Mouse (Mus musculus) lung, postnatal 0 days (tissue): Measurements from ENCODE around the gene Serpina3c. TPM values are rescaled to one million over a fixed set of nuclear protein-coding genes. Genes with fewer than 3 reads are reported as not detected.
"Not testable (repeated sequence)": the region's sequence is repeated elsewhere in the genome, so short reads cannot be mapped to it uniquely, and the experiment has no call there.

ENCODE experiments used
- ATAC-seq: fragments of 200-750 bp; cut with Nextera tagmentation; 2 replicates; pipeline ENCODE4 v1.8.0; 2017; ENCODE audit warnings: moderate library complexity
- DNase-seq: peaks from one replicate; pipeline ENCODE4 v3.0.0-alpha.2; 2016; ENCODE audit warnings: low spot score
- H3K27ac ChIP-seq: fragments of 300-500 bp; sonication (generic); 2 replicates; pipeline ENCODE4 v1.5.1; 2014; ENCODE audit warnings: antibody characterized with exemption, mild to moderate bottlenecking, low read length, mixed read lengths
- H3K27me3 ChIP-seq: fragments of 300-500 bp; sonication (generic); replicated peaks from 2 replicates; pipeline ENCODE4 v1.6.1; 2014; ENCODE audit warnings: low read length, mixed read lengths; ENCODE audit not compliant: insufficient read depth
- H3K36me3 ChIP-seq: fragments of 300-500 bp; sonication (generic); 2 replicates; pipeline ENCODE4 v1.6.1; 2014; ENCODE audit warnings: low read length, mixed read lengths; ENCODE audit not compliant: insufficient read depth
- H3K4me1 ChIP-seq: fragments of 300-500 bp; sonication (generic); 2 replicates; pipeline ENCODE4 v1.6.1; 2014; ENCODE audit warnings: antibody characterized with exemption, low read depth, low read length, mixed read lengths; ENCODE audit not compliant: insufficient read depth
- H3K4me2 ChIP-seq: fragments of 300-500 bp; sonication (generic); replicated peaks from 2 replicates; pipeline ENCODE4 v1.6.1; 2014; ENCODE audit warnings: low read depth, mild to moderate bottlenecking, low read length, moderate library complexity, mixed read lengths
- H3K4me3 ChIP-seq: fragments of 300-500 bp; sonication (generic); 2 replicates; pipeline ENCODE4 v1.5.1; 2014; ENCODE audit warnings: low read depth, low read length
- H3K9ac ChIP-seq: fragments of 300-500 bp; sonication (generic); replicated peaks from 2 replicates; pipeline ENCODE4 v1.6.1; 2014; ENCODE audit warnings: low read depth, mild to moderate bottlenecking
- H3K9me3 ChIP-seq: fragments of 300-500 bp; sonication (generic); 2 replicates; pipeline ENCODE4 v1.6.1; 2016; ENCODE audit warnings: low read length, mixed read lengths
- CTCF ChIP-seq: IDR thresholded peaks from 2 replicates; pipeline ENCODE4 v1.5.1; 2016; ENCODE audit warnings: antibody characterized with exemption, mild to moderate bottlenecking
- EP300 ChIP-seq: IDR thresholded peaks from 2 replicates; pipeline ENCODE4 v1.6.1; 2016; ENCODE audit warnings: antibody characterized with exemption, mild to moderate bottlenecking, control low read depth
- WGBS: fragments of 180-500 bp; shearing (Covaris S2); extraction: QIAGEN DNeasy Blood & Tissue Kit; methylation state at CpG from one replicate; pipeline ENCODE4 v1.1.7; 2014; 5-methylcytosine and 5-hydroxymethylcytosine counted together
- polyA plus RNA-seq: library from polyadenylated mRNA; unstranded; fragments of >200 nt; fragmentation: Nextera tagmentation; extraction: Ambion mirVana; gene quantifications from 2 replicates; pipeline ENCODE4 v1.2.1, GENCODE M21; 2015

Gene Serpina3c
- polyA plus RNA-seq, 1 experiment from 2014 or later: 5.6 TPM

GRCm38 (mm10) chr12:104123097-104123496 is 30.6 kb downstream of the Serpina3c start:
- no peak overlapping the region for H3K4me2 ChIP-seq
- TF ChIP-seq EP300 (no peak), CTCF (no peak)
- WGBS: 76% methylated on average over 1 of the region's 1 CpGs
- DNase-seq (no peak), ATAC-seq (no peak)
- no peaks in the 10 kb centered on the region for H3K4me1 ChIP-seq
- H3K27me3 ChIP-seq: no peaks in the 10 kb centered on the region
- H3K4me3 ChIP-seq: no peak overlapping the region
- no peak overlapping the region for H3K27ac ChIP-seq
- no peaks in the 10 kb centered on the region for H3K36me3 ChIP-seq
- no peak overlapping the region for H3K9ac ChIP-seq
- no peaks in the 10 kb centered on the region for H3K9me3 ChIP-seq

GRCm38 (mm10) chr12:104114921-104115579 is 38.6 kb downstream of the Serpina3c start:
- no peaks in the 10 kb centered on the region for H3K36me3 ChIP-seq
- no peak overlapping the region for H3K27ac ChIP-seq
- H3K9me3 ChIP-seq: no peaks in the 10 kb centered on the region
- ATAC-seq (no peak), DNase-seq (no peak)
- 25% methylated on average over 3 of the region's 3 CpGs for WGBS
- no peak for TF ChIP-seq CTCF
- TF ChIP-seq EP300: no peak
- H3K27me3 ChIP-seq: no peaks in the 10 kb centered on the region
- H3K4me2 ChIP-seq: no peak overlapping the region
- H3K9ac ChIP-seq: no peak overlapping the region
- H3K4me3 ChIP-seq: no peak overlapping the region
- no peaks in the 10 kb centered on the region for H3K4me1 ChIP-seq

- H3K4me1 ChIP-seq, H3K4me2 ChIP-seq, DNase-seq, H3K27ac ChIP-seq, H3K9me3 ChIP-seq, H3K36me3 ChIP-seq, H3K9ac ChIP-seq, H3K27me3 ChIP-seq, H3K4me3 ChIP-seq, ATAC-seq: not testable (repeated sequence)
- WGBS: 85% methylated on average over 10 of the region's 11 CpGs
Observed at GRCm38 (mm10) chr12:104112333-104112732, 41.3 kb downstream of the Serpina3c start, which contains the start of gene Serpina3a. TSS of gene Serpina3a (plus strand) at chr12:104112724.

- Histone ChIP-seq H3K4me3 (no peak overlapping the region), H3K9me3 (no peaks in the 10 kb centered on the region), H3K4me2 (no peak overlapping the region), H3K27ac (no peak overlapping the region), H3K27me3 (no peaks in the 10 kb centered on the region), H3K4me1 (no peaks in the 10 kb centered on the region), H3K9ac (no peak overlapping the region), H3K36me3 (no peaks in the 10 kb centered on the region)
- DNase-seq (no peak), ATAC-seq (no peak)
- no peak for TF ChIP-seq EP300
- WGBS: 68% methylated on average over 2 of the region's 2 CpGs
Observed at GRCm38 (mm10) chr12:104108507-104108906, 45.2 kb downstream of the Serpina3c start.

GRCm38 (mm10) chr12:104106919-104107318 is 46.8 kb downstream of the Serpina3c start:
- H3K27ac ChIP-seq: no peak overlapping the region
- no peak overlapping the region for H3K4me2 ChIP-seq
- ATAC-seq (no peak), DNase-seq (no peak)
- no peaks in the 10 kb centered on the region for H3K27me3 ChIP-seq
- H3K9ac ChIP-seq: no peak overlapping the region
- no peak overlapping the region for H3K4me3 ChIP-seq
- no peaks in the 10 kb centered on the region for H3K36me3 ChIP-seq
- no peaks in the 10 kb centered on the region for H3K4me1 ChIP-seq
- no peak for TF ChIP-seq EP300
- no peak for TF ChIP-seq CTCF
- H3K9me3 ChIP-seq: no peaks in the 10 kb centered on the region

GRCm38 (mm10) chr12:104105847-104106246 is 47.8 kb downstream of the Serpina3c start:
- Histone ChIP-seq H3K9me3 (no peaks in the 10 kb centered on the region), H3K27ac (no peak overlapping the region), H3K36me3 (no peaks in the 10 kb centered on the region), H3K4me2 (no peak overlapping the region), H3K27me3 (no peaks in the 10 kb centered on the region), H3K4me1 (no peaks in the 10 kb centered on the region), H3K9ac (no peak overlapping the region), H3K4me3 (no peak overlapping the region)
- no peak for DNase-seq
- ATAC-seq: no peak
- TF ChIP-seq EP300 (no peak), CTCF (no peak)

GRCm38 (mm10) chr12:104100768-104101167 is 52.9 kb downstream of the Serpina3c start, which contains the start of gene Serpina5:
TSS of gene Serpina5 (plus strand) at chr12:104101113.
- Histone ChIP-seq H3K4me3 (no peak within 1 kb of the TSS), H3K9ac (no peak within 1 kb of the TSS), H3K4me2 (no peak within 1 kb of the TSS), H3K27ac (no peak within 1 kb of the TSS), H3K27me3 (no peaks in the 10 kb centered on the region), H3K36me3 (no peaks in the 10 kb centered on the region), H3K4me1 (no peaks in the 10 kb centered on the region), H3K9me3 (no peaks in the 10 kb centered on the region)
- ATAC-seq: no peak
- WGBS: 72% methylated on average over 6 of the region's 6 CpGs
- DNase-seq: no peak
- TF ChIP-seq CTCF (no peak), EP300 (no peak)

Other genes with a start within 250 kb of the Serpina3c start
- 0.18 and 0.20 TPM in 2 replicates for gene Serpina1c, start 249.0 kb downstream of the Serpina3c start, polyA plus RNA-seq
- 0.33 and 0.45 TPM in 2 replicates for gene Serpina1e, start 194.9 kb downstream of the Serpina3c start, polyA plus RNA-seq
- not detected in 2 replicates for gene Serpina11, start 163.9 kb downstream of the Serpina3c start, polyA plus RNA-seq
- 0.32 and 0.89 TPM in 2 replicates for gene Serpina9, start 140.1 kb downstream of the Serpina3c start, polyA plus RNA-seq
- gene Serpina12, start 109.4 kb downstream of the Serpina3c start, polyA plus RNA-seq: 0.04 TPM in 1 of 2 replicates, not detected in the other
- gene Serpina5, start 52.8 kb downstream of the Serpina3c start, polyA plus RNA-seq: not detected in 2 replicates
- gene Serpina3a, start 41.1 kb downstream of the Serpina3c start, polyA plus RNA-seq: not detected in 2 replicates
- not detected in 2 replicates for gene Serpina3b, start 25.9 kb downstream of the Serpina3c start, polyA plus RNA-seq
- gene Serpina3f, start 60.7 kb upstream of the Serpina3c start, polyA plus RNA-seq: 0.99 and 1.8 TPM in 2 replicates
- gene Serpina3g, start 82.4 kb upstream of the Serpina3c start, polyA plus RNA-seq: 27.1 and 33.7 TPM in 2 replicates
- gene Serpina3i, start 109.3 kb upstream of the Serpina3c start, polyA plus RNA-seq: 1.2 and 1.3 TPM in 2 replicates
- gene Serpina3j, start 160.7 kb upstream of the Serpina3c start, polyA plus RNA-seq: not detected in 2 replicates
- 0.06 and 0.07 TPM in 2 replicates for gene Serpina3k, start 184.6 kb upstream of the Serpina3c start, polyA plus RNA-seq
- not detected in 2 replicates for gene Serpina3m, start 184.6 kb upstream of the Serpina3c start, polyA plus RNA-seq